Mouse (Mus musculus) heart, adult 2 months (tissue): Measurements from ENCODE around the gene Mrps26.

ENCODE experiments used
- CTCF ChIP-seq: fragments of 200-600 bp; IDR thresholded peaks from 2 replicates; pipeline ENCODE4 v1.8.1; 2022; ENCODE audit warnings: antibody characterized with exemption, mild to moderate bottlenecking, moderate library complexity
- POLR2A ChIP-seq: fragments of 200-500 bp; IDR thresholded peaks from 2 replicates; pipeline ENCODE4 v1.6.1; 2011; ENCODE audit warnings: mild to moderate bottlenecking, low read depth, low read length, control low read depth; ENCODE audit not compliant: insufficient read depth

- TF ChIP-seq CTCF, result no peak
- TF ChIP-seq POLR2A, result no peak
These were observed 32.1 kb downstream of the Mrps26 start for GRCm38 (mm10) chr2:130595596-130595995.
